30 mouse cellular contexts compared by ENCODE assay signal in genomic region chr5:53179965-53180364, GRCm38 (mm10).
"Had no signal": no experiment of that assay in that cellular context is flagged by ENCODE, and none has a peak within 500 bp of the region (broad histone marks: within the 10 kb centered on the region; RNA-seq: fewer than 3 reads in every experiment).

No protein-coding gene starts in this region.

- DNase-seq: heart, postnatal 10 days; heart, postnatal 14 days; heart, postnatal 36 days; heart, postnatal 4 days; kidney, adult 11 months; kidney, adult 18-20 months; kidney, adult 2 months; kidney, adult 8-10 months; kidney, adult 9 months; kidney, postnatal 10 days; kidney, postnatal 14 days; kidney, postnatal 25 days; kidney, postnatal 36 days; kidney, postnatal 4 days; layer of hippocampus, adult 9-11 months; layer of hippocampus, postnatal 36 days had no signal

- H3K27ac ChIP-seq: heart, embryonic 10.5 days; heart, embryonic 13.5 days; heart, embryonic 15.5 days; hindbrain, embryonic 10.5 days; hindbrain, embryonic 12.5 days; hindbrain, embryonic 13.5 days; hindbrain, embryonic 14.5 days; hindbrain, embryonic 15.5 days; hindbrain, postnatal 0 days; intestine, embryonic 15.5 days; kidney, embryonic 15.5 days; kidney, postnatal 0 days; layer of hippocampus, adult 2 months had no signal

- H3K4me1 ChIP-seq: intestine, embryonic 15.5 days; kidney, embryonic 15.5 days had no signal

- H3K4me3 ChIP-seq: heart, embryonic 10.5 days; heart, embryonic 12.5 days; heart, embryonic 13.5 days; heart, embryonic 15.5 days; hindbrain, embryonic 10.5 days; hindbrain, embryonic 12.5 days; hindbrain, embryonic 13.5 days; hindbrain, embryonic 15.5 days; intestine, embryonic 15.5 days; kidney, embryonic 15.5 days; layer of hippocampus, adult 2 months had no signal

- H3K27me3 ChIP-seq: heart, embryonic 12.5 days; heart, embryonic 13.5 days; heart, embryonic 15.5 days; hindbrain, embryonic 12.5 days; hindbrain, embryonic 13.5 days; hindbrain, embryonic 15.5 days; intestine, embryonic 15.5 days; kidney, embryonic 15.5 days had no signal
